Mouse (Mus musculus) ovary, postnatal 14 days (tissue): ENCODE measurements around the gene Ppp1r1b.
"Not testable (repeated sequence)": the region's sequence is repeated elsewhere in the genome, so short reads cannot be mapped to it uniquely, and the experiment has no call there.

Source experiments
- DNase-seq: peaks from one replicate; pipeline ENCODE4 v3.0.0; 2022; ENCODE audit warnings: low spot score

Ppp1r1b gene

DNA sequence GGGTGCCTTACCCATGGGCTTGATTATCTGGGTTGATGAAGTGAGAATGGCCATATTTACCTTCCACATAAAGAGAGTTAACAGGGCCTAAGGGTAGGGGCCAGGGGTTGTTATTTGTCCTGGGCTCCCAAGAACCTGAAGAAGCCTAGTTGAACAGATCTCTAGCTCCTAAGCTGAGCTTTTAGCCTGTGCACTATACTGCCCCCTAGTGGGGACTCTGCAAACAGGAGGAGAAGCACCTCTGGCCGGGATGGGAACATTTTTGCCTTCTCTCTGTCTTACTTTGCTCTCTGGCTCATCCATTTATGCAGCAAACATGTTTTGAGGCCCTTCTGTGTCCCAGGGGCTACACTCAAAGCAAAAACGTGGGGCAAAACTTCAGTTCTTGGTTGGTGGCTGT, 24.2 kb downstream of the Ppp1r1b start:
- peak; percentile 54 for DNase-seq

GRCm38 (mm10) chr11:98373244-98373643, 25.0 kb downstream of the Ppp1r1b start:
- no peak for DNase-seq

DNA sequence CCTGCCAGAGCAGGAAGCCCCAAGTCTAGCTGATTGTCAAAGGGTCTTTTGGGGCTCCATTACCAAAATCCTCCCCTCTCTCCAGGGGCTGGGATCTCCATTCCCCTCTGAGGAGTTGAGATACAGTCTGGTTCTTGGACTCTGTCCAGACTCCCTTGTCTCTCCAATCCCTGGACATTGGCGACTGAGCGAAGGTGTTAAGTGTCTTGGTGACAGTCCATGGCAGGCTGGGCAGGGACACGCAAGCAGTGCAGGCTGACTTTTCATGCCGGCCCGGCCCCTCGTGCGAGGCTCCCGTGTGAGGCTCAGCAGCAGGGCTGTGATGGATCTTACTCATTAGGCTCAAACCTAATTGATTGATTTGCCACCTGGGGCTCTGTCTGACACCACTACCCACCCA, 26.1 kb downstream of the Ppp1r1b start:
- DNase-seq = no peak

DNA sequence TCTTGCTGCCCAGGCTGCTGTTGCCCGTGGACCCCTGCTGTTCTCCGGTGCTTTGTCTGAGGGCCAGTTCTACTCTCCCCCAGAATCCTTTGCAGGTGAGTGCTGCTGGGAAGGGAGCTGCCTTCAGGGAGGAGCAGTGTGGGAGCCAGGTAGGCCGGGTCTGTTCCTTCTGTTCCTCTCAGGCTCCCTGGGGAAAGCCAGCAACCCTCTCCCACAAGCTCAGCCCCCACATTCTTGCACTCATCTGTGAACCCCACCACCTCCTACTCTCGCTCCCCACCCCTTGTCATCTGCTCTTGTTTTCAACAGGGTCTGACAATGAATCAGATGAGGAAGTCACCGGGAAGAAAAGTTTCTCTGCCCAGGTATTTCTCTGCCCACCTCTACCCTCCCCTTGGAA, 28.6 kb downstream of the Ppp1r1b start:
- DNase-seq = no peak

- no peak for DNase-seq
Observed at GRCm38 (mm10) chr11:98377787-98378186, 29.6 kb downstream of the Ppp1r1b start.

DNA sequence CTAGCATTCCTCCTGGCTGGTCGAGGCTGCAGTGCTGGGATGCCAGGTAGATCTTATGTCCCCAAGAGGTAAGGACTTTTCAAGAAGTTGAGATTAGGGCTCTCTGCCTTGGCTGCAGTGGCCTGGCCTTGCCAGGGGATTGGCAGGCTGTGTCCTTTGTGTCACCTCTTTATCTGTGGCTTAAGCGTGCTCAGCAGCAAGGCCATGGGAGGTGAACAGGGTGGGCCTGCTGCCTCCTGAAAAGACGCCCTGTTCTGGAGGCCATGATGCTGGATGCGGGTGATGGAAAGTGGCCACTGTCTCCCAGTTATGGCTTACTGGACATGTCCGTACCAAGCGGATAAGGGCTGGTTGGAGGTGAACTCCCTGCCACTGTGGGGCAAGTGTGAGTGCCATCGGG, 31.2 kb downstream of the Ppp1r1b start:
- DNase-seq = no peak

DNA sequence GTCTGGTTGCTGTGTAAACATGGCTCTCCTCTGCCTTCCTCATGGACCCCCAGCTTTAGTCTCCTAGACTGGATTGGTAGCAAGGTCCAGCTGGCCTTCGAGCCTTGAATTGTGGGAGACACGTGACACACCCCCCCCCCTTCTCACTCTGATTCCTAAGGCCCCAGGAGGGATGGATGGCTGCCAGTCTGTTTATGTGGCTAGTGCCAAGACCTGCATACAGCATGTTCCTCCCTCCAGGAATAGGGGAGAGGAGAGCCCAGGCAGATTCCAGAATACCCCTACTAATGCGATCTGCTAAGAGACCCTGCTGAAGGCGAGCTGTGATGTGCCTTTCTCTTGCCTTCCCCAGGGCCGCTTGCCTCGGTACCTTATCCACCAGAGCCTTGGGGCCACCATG, 31.9 kb downstream of the Ppp1r1b start:
- DNase-seq = no peak

DNA sequence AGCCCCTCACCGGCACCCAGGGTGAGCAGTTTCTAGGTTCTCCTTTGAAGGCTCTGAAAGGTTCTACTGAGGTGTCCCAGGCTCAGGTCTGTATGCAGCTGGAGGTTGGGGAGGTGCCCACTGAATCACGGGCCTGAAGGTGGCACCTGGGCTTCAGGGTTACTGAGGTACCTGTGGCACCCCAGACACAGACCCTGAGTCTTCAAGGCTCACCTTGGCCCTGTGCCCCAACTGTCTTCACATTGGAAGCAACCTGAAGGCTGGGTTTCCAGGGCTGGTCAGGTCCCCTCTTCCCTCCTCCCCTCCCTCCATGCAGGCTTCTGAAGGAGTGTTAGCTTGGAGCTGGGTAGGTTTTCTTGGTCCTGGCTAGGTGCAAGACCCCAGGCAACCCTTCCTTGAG, 33.4 kb downstream of the Ppp1r1b start:
- DNase-seq = no peak

DNA sequence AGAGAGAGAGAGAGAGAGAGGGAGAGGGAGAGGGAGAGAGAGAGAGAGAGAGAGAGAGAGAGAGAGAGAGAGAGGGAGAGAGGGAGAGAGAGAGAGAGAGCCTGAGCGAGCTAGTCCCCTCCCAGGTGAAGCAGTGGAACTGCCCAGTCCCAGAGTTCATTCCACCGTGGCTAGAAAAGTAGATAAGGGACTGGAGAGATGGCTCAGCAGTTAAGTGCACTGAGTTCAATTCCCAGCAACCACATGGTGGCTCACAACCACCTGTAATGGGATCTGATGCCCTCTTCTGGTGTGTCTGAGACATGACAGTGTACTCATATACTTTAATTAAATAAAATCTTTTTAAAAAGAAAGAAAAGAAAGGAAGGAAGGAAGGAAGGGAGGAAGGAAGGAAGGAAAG, 34.2 kb downstream of the Ppp1r1b start:
- DNase-seq = not testable (repeated sequence)

DNA sequence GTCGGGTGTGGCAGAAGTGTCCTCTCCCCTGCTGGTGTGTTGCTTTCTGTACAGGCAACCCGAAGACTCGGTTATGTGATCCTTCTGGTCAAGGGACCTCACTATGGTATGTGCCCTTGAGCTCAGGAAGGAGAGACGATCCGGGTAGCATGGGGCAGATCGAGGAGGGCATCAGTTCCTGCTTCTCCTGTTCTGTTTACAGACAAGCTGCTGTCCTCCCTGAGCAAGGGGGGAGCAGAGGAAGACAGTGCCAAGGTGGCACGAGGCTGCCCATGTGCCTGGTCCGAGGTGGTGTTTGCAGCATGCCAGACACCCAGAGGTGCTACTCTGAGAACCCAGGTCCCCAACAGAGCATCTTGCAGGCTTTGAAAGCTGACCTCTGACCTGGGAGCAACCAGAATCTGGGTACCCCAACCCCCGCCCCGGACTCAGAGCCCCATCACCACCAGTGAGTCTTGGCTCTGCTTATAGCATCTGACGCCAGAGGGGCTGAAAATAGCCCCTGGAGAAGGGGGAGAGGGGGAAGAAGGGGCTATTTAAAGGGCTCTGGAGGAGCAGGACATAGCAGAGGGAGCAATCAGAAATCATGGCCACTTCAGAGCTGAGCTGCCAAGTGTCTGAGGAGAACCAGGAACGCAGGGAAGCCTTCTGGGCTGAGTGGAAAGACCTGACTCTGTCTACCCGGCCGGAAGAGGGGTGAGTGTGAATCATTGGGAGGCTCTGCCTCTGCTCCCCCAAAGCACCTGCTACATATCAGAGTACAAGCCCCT, 35.2 kb downstream of the Ppp1r1b start, which contains the start of gene Tcap:
Gene Tcap, plus strand, starts transcription at position 551 of the 770 bp plus-strand sequence.
- DNase-seq = no peak

- no peak for DNase-seq
Observed at GRCm38 (mm10) chr11:98384216-98384615, 36.0 kb downstream of the Ppp1r1b start.

DNA sequence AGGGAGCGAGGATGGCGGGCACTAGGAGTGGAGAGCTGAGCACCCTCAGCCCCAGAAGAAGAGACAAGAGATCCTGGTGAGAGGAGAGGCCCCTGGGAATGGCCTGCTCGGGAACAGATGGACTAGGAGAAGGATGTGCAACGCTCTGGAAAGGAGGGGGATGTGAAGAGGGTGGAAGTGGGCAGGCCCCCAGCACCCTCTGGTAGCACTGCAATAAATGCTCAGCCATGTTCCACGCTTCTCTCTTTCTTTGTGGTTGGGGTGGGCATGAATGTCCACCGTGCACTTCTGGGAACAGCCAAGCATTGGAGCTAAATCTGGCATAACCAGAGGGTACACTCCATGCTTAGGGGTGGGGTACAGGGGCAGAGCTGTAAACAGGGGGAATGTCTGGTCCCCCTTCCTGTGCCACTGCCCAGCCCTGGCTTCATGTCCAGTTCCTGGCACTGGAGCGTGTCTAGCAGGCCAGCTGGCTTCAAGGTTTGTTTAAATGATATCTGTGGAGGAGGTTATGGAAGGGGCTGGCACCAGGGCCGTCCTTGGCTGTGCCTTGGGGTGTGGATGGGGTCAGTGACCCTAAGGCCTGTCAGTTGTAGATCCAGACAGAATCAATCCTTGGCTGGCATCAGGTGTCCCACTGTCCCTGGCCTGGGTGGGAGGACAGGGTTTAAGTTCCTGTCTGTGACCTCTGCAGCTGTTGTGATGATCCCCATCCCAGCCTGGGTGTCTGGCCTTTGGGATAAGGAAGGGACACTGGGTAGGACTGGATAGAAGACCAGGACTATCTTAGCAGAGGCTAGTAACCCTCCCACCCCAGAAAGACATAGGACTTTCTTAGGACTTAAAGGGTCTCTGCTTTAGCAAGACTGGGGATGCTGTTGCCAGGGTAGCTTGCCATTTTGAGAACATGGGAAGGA, 36.8 kb downstream of the Ppp1r1b start:
- DNase-seq = no peak

GRCm38 (mm10) chr11:98385638-98386585, 37.7 kb downstream of the Ppp1r1b start, which contains the start of gene Pnmt:
Gene Pnmt (plus strand): TSS chr11:98386450.
- DNase-seq = no peak

GRCm38 (mm10) chr11:98386596-98386995, 38.4 kb downstream of the Ppp1r1b start:
- DNase-seq = no peak

- DNase-seq = no peak
Observed at GRCm38 (mm10) chr11:98387056-98387577, 38.9 kb downstream of the Ppp1r1b start.

DNA sequence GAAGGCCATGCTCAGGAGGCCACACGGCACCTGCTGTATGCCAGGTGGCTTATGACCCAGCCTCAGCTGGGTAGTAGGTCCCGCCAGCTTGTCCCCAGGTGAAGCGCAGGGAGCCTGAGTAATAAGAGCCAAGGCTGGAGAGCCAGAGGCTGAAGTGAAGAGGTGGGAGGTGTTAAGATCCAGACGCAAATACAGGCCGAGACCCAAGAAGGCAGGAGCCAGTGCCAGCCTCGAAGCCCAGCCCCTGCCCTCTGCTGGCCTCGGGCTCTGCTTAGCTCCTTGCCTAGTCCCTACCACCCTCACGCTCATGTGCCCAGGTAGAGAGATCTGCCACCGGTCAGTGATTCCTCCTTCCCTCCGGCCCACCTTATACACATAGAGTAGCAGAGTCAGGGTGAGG, 40.1 kb downstream of the Ppp1r1b start:
- DNase-seq = no peak

GRCm38 (mm10) chr11:98389221-98389780, 41.1 kb downstream of the Ppp1r1b start:
- peak; percentile 36 for DNase-seq

DNA sequence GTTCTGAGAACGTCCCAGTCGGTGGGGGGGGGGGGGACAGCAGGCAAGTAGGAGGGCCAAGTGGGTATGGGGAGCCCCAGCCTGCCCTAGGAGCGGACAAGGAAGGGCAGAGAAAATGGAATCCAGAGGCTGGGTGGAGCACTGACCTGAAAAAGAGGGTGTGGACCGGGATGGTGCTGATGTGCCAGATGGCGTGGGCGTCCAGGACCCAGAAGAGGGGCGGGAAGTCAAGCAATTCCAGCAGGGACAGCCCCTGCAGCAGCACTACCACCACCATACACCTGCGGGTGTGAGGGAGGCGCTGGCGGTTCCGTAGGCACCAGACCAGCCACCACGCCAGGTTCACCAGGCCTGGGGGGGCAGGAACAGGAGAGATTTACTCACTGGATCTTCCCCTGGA, 41.9 kb downstream of the Ppp1r1b start:
- DNase-seq = no peak

GRCm38 (mm10) chr11:98392034-98392433, 43.8 kb downstream of the Ppp1r1b start:
- DNase-seq = no peak

- DNase-seq = no peak
Observed at GRCm38 (mm10) chr11:98392645-98393044, 44.4 kb downstream of the Ppp1r1b start.

GRCm38 (mm10) chr11:98393317-98393716, 45.1 kb downstream of the Ppp1r1b start:
- DNase-seq = no peak
